Mouse (Mus musculus) erythroid progenitor cell, adult 5-6 weeks (primary cell): Measurements from ENCODE around the gene Timm17b. TPM values are rescaled to one million over a fixed set of nuclear protein-coding genes. Genes with fewer than 3 reads are reported as not detected.
"Not testable (repeated sequence)": the region's sequence is repeated elsewhere in the genome, so short reads cannot be mapped to it uniquely, and the experiment has no call there.

Source experiments
- ATAC-seq: replicated peaks from 2 replicates; pipeline ENCODE4 v1.8.0; 2016; ENCODE audit warnings: moderate number of reproducible peaks, mild to moderate bottlenecking, moderate TSS enrichment, inconsistent platforms; ENCODE audit not compliant: poor library complexity, low FRiP score, severe bottlenecking
- total RNA-seq, 2 experiments: library from RNA; stranded (forward) in 1 of 2; stranded (reverse) in 1 of 2; fragments of 150-400 nt in 1 of 2; fragments of 186-747, 209-891 nt in 1 of 2; gene quantifications; 2 replicates each; pipeline versions ENCODE4 v1.2.3 to v1.2.4; 2015 to 2017; ENCODE audit warnings: low replicate concordance in 2 of 2

Timm17b gene
- total RNA-seq, 2 experiments from 2014 or later: 20.7 to 53.2 TPM

- ATAC-seq: not testable (repeated sequence)
These were observed 18.8 kb downstream of the Timm17b start for GRCm38 (mm10) chrX:7917960-7918359.

GRCm38 (mm10) chrX:7919601-7920383 is 20.6 kb downstream of the Timm17b start, which contains the start of gene Pcsk1n:
TSS of gene Pcsk1n (plus strand) at chrX:7919822.
- no peak for ATAC-seq

DNA sequence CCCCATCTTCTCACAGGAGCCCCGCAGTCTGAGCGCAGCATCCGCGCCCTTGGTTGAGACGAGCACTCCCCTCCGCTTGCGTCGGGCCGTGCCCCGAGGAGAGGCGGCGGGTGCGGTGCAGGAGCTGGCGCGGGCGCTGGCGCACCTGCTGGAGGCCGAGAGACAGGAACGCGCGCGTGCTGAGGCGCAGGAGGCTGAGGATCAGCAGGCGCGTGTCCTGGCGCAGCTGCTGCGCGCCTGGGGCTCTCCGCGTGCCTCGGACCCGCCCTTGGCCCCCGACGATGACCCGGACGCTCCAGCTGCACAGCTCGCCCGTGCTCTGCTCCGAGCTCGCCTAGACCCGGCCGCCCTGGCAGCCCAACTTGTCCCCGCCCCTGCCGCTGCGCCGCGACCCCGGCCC is 22.9 kb downstream of the Timm17b start:
- ATAC-seq: no peak

DNA sequence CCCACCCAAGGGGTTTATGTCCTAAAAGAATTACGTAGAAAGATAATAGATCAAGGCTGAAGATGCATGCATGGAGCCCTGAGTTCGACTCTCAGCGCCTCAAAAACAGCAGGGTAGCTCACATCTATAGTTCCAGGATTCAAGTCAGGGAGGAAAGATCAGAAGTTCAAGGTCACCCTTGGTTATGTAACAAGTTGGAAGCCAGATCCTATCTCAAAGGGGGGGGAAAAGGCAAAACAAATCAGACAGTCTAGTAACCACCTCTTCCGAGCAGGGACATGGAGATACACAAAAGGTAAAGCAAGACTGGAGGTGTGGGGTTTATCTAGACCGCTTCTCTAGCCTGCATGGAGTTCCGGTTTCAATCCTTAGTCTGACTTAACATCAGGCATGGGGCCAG is 27.1 kb downstream of the Timm17b start:
- no peak for ATAC-seq

GRCm38 (mm10) chrX:7927116-7927515 is 28.0 kb downstream of the Timm17b start:
- no peak for ATAC-seq

GRCm38 (mm10) chrX:7928270-7928790 is 29.2 kb downstream of the Timm17b start, which contains the start of gene Eras:
TSS of gene Eras (minus strand) at chrX:7928607.
- no peak for ATAC-seq

DNA sequence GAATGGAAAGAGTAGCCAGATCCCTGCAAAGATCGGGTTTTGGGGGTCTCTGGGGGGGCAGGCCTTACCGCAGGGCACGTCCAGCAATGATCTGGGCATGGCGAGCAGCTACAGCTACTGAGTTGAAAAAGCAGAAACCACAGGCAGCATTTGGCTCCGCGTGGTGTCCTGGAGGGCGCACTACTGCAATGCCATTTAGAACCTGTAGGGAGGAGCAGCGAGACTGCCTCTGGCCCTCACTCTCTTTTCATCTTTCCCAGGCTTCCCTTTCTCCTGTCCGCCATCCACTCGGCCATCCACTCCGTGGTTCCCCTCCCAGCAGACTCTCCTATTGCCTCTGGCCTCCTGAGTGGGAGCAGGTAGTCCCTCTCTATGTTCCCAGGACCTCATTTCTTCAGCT is 37.7 kb downstream of the Timm17b start:
- ATAC-seq: peak; percentile 79

DNA sequence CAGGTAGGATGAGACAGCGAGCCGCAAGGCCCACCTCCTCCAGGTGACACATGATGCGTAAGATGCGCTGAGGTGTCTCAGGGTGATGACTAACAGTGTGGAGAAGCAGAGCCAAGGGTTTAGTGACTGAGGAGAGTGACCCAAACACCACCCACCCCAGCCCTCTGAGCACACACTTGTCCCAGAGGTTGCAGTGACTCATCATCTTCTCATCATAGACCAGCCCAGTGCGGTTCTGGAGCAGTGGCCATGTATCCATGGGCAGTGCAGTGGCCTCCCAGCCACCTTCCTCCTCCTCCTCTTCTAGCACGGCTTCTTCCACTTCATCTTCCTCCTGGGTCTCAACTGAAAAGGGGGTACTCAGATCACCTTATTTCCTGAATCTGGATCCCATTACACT is 38.5 kb downstream of the Timm17b start:
- peak; percentile 52; the same call in 1 of the 2 replicates for ATAC-seq

DNA sequence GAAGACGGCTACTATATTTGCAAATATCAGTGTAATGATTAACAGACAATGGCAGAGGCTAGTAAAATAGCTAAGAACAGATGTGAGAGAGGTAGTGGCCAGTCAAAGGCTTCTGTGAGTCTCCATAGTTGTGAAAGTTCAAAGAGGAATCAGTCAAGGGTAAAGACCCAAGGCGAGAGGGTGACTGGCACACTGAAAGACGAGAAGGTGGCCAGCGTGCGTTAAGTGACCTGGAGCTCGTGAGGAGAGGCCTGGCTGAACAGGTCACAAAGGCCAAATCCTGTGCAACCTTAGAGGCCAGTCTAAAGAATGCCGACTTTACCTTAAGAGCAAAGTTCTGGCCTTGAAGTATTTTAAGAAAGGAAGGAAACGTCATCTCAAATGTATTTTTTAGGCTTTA is 46.5 kb downstream of the Timm17b start:
- ATAC-seq: no peak

DNA sequence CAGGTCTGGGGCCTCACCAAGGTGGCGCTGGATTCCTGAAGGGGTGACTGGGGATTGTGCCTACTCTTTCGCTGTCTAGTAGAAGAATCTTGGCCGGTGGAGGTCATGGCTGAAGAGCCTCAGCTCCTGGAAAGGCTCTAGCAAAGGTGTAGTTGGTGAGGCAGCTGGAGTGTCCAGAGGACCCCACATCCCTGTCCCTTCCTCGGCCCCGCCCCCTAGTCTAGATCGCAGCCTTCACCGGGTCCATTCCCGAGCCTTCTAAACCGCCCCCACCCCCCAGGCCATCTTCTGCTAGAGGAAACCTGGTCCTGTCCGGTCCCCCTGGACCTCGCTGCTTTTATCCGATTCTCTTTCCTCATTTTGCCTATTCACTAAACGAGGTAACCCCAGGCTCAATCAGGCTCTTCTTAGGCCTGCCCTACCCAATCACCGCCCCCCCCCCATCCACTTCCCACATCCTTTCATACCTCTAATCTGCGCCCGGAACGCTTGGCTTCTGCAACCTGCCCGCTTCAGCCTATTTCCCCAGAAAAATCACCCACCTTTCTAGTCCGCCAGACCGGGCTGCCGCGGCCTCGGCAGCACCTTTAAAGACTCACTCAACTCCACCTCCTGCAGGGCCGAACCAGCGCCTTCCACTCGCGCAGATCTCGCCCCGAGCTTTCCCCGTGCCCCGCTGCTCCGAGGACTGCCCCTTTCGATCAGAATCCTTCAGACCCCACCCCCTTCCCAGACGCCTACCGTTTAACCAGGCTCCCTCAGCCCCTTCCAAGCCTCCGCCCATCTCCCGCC is 48.1 kb downstream of the Timm17b start, which contains the start of gene Hdac6:
Gene Hdac6, minus strand, starts transcription at position 782 of the 792 bp plus-strand sequence.
- no peak for ATAC-seq

DNA sequence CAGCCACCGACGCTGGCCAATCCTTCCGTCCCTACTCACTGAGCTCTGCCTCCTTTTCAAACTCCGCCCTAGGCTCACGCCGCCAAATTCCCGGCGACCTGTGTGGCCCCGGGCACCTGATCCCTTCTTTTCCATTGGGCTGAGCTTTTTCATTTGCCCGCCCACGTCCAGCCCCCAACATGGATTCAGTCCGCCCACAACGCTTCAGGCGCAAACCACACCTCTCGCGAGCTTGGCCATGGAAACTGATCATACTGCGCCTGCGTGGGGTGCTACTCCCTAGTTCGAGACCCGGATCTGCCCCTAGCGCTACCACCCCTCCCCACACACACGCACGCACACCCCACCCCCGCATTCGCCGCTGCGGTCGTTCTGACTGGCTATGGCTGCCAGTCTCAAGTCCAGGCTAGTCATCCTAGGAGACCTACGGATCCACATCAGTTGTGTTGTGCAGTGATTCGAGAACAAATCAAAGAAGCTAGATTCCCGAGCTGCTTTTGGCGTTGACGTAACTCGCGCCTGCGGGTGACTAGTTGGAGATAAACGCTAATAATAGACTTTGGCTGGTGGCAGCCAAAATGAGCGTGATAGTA is 48.8 kb downstream of the Timm17b start:
- ATAC-seq: peak; percentile 99

DNA sequence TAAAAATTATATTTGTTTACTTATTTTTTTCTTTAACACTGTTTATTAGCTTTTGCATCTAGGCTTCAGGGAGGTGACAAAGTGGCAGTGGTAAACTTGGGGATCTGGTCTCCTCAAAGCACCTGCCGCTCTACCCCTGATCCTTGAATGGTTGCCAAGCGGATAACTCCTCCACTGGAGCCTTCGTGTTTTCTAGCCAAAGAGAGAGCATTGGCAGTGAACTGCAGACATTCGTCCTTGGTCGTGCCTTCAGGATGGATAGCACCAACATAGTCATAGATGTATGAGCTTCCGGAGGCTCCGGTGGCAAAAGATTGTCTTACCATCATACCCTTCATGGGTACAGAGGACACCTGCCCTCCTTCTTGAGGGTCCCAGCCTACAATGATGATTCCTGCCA is 50.9 kb downstream of the Timm17b start:
- ATAC-seq: no peak

Other genes with a start within 250 kb of the Timm17b start
- 0.72 and 1.3 TPM in 2 replicates for gene Prickle3, start 242.1 kb upstream of the Timm17b start, total RNA-seq (2015; ENCODE audit: low replicate concordance)
- 0.23 and 0.90 TPM in 2 replicates for gene Prickle3, start 242.1 kb upstream of the Timm17b start, total RNA-seq (2017; ENCODE audit: low replicate concordance)
- 64.6 and 96.2 TPM in 2 replicates for gene Plp2, start 228.0 kb upstream of the Timm17b start, total RNA-seq (2015; ENCODE audit: low replicate concordance)
- gene Plp2, start 228.0 kb upstream of the Timm17b start, total RNA-seq (2017; ENCODE audit: low replicate concordance): 9.6 and 18.7 TPM in 2 replicates
- gene Magix, start 218.1 kb upstream of the Timm17b start, total RNA-seq (2015; ENCODE audit: low replicate concordance): not detected in 2 replicates
- not detected in 2 replicates for gene Magix, start 218.1 kb upstream of the Timm17b start, total RNA-seq (2017; ENCODE audit: low replicate concordance)
- 10.5 and 31.9 TPM in 2 replicates for gene Gpkow, start 202.2 kb upstream of the Timm17b start, total RNA-seq (2015; ENCODE audit: low replicate concordance)
- gene Gpkow, start 202.2 kb upstream of the Timm17b start, total RNA-seq (2017; ENCODE audit: low replicate concordance): 12.6 and 25.0 TPM in 2 replicates
- gene Wdr45, start 185.0 kb upstream of the Timm17b start, total RNA-seq (2015; ENCODE audit: low replicate concordance): 42.2 and 59.5 TPM in 2 replicates
- 36.0 and 46.8 TPM in 2 replicates for gene Wdr45, start 185.0 kb upstream of the Timm17b start, total RNA-seq (2017; ENCODE audit: low replicate concordance)
- gene Gm45208, start 177.1 kb upstream of the Timm17b start, total RNA-seq (2015; ENCODE audit: low replicate concordance): not detected in 2 replicates
- not detected in 2 replicates for gene Gm45208, start 177.1 kb upstream of the Timm17b start, total RNA-seq (2017; ENCODE audit: low replicate concordance)
- gene Praf2, start 170.9 kb upstream of the Timm17b start, total RNA-seq (2015; ENCODE audit: low replicate concordance): 1.3 and 2.5 TPM in 2 replicates
- 2.1 TPM in 1 of 2 replicates, not detected in the other for gene Praf2, start 170.9 kb upstream of the Timm17b start, total RNA-seq (2017; ENCODE audit: low replicate concordance)
- gene Ccdc120, start 148.5 kb upstream of the Timm17b start, total RNA-seq (2015; ENCODE audit: low replicate concordance): not detected in 2 replicates
- not detected in 2 replicates for gene Ccdc120, start 148.5 kb upstream of the Timm17b start, total RNA-seq (2017; ENCODE audit: low replicate concordance)
- 18.9 and 23.4 TPM in 2 replicates for gene Tfe3, start 136.8 kb upstream of the Timm17b start, total RNA-seq (2015; ENCODE audit: low replicate concordance)
- 21.5 and 22.7 TPM in 2 replicates for gene Tfe3, start 136.8 kb upstream of the Timm17b start, total RNA-seq (2017; ENCODE audit: low replicate concordance)
- 91.0 and 94.4 TPM in 2 replicates for gene Gripap1, start 109.6 kb upstream of the Timm17b start, total RNA-seq (2015; ENCODE audit: low replicate concordance)
- 87.0 and 176 TPM in 2 replicates for gene Gripap1, start 109.6 kb upstream of the Timm17b start, total RNA-seq (2017; ENCODE audit: low replicate concordance)
- 0.84 and 1.8 TPM in 2 replicates for gene Kcnd1, start 77.1 kb upstream of the Timm17b start, total RNA-seq (2015; ENCODE audit: low replicate concordance)
- 0.68 and 3.6 TPM in 2 replicates for gene Kcnd1, start 77.1 kb upstream of the Timm17b start, total RNA-seq (2017; ENCODE audit: low replicate concordance)
- 327 and 376 TPM in 2 replicates for gene Otud5, start 58.0 kb upstream of the Timm17b start, total RNA-seq (2015; ENCODE audit: low replicate concordance)
- gene Otud5, start 58.0 kb upstream of the Timm17b start, total RNA-seq (2017; ENCODE audit: low replicate concordance): 471 and 476 TPM in 2 replicates
- gene Pim2, start 21.1 kb upstream of the Timm17b start, total RNA-seq (2015; ENCODE audit: low replicate concordance): 37.1 and 59.1 TPM in 2 replicates
- 16.0 and 22.5 TPM in 2 replicates for gene Pim2, start 21.1 kb upstream of the Timm17b start, total RNA-seq (2017; ENCODE audit: low replicate concordance)
- gene Slc35a2, start 15.3 kb upstream of the Timm17b start, total RNA-seq (2015; ENCODE audit: low replicate concordance): 5.0 TPM in 1 of 2 replicates, not detected in the other
- gene Slc35a2, start 15.3 kb upstream of the Timm17b start, total RNA-seq (2017; ENCODE audit: low replicate concordance): 1.4 and 9.8 TPM in 2 replicates
- gene Pqbp1, start 88 bp upstream of the Timm17b start, total RNA-seq (2015; ENCODE audit: low replicate concordance): 23.1 and 24.9 TPM in 2 replicates
- 33.5 and 85.4 TPM in 2 replicates for gene Pqbp1, start 88 bp upstream of the Timm17b start, total RNA-seq (2017; ENCODE audit: low replicate concordance)
- not detected in 2 replicates for gene Gm10491, start 8.5 kb downstream of the Timm17b start, total RNA-seq (2015; ENCODE audit: low replicate concordance)
- gene Gm10491, start 8.5 kb downstream of the Timm17b start, total RNA-seq (2017; ENCODE audit: low replicate concordance): not detected in 2 replicates
- not detected in 2 replicates for gene Gm10490, start 10.2 kb downstream of the Timm17b start, total RNA-seq (2015; ENCODE audit: low replicate concordance)
- gene Gm10490, start 10.2 kb downstream of the Timm17b start, total RNA-seq (2017; ENCODE audit: low replicate concordance): not detected in 2 replicates
- not detected in 2 replicates for gene Pcsk1n, start 20.5 kb downstream of the Timm17b start, total RNA-seq (2015; ENCODE audit: low replicate concordance)
- not detected in 2 replicates for gene Pcsk1n, start 20.5 kb downstream of the Timm17b start, total RNA-seq (2017; ENCODE audit: low replicate concordance)
- not detected in 2 replicates for gene Eras, start 29.2 kb downstream of the Timm17b start, total RNA-seq (2015; ENCODE audit: low replicate concordance)
- gene Eras, start 29.2 kb downstream of the Timm17b start, total RNA-seq (2017; ENCODE audit: low replicate concordance): not detected in 2 replicates
- 7.2 and 15.9 TPM in 2 replicates for gene Hdac6, start 48.5 kb downstream of the Timm17b start, total RNA-seq (2015; ENCODE audit: low replicate concordance)
- 13.0 and 21.8 TPM in 2 replicates for gene Hdac6, start 48.5 kb downstream of the Timm17b start, total RNA-seq (2017; ENCODE audit: low replicate concordance)
- gene Gata1, start 78.7 kb downstream of the Timm17b start, total RNA-seq (2015; ENCODE audit: low replicate concordance): 205 and 250 TPM in 2 replicates
- gene Gata1, start 78.7 kb downstream of the Timm17b start, total RNA-seq (2017; ENCODE audit: low replicate concordance): 129 and 147 TPM in 2 replicates
- gene Glod5, start 119.1 kb downstream of the Timm17b start, total RNA-seq (2015; ENCODE audit: low replicate concordance): not detected in 2 replicates
- gene Glod5, start 119.1 kb downstream of the Timm17b start, total RNA-seq (2017; ENCODE audit: low replicate concordance): not detected in 2 replicates
- 29.6 and 56.6 TPM in 2 replicates for gene Suv39h1, start 175.4 kb downstream of the Timm17b start, total RNA-seq (2015; ENCODE audit: low replicate concordance)
- gene Suv39h1, start 175.4 kb downstream of the Timm17b start, total RNA-seq (2017; ENCODE audit: low replicate concordance): 53.9 and 67.8 TPM in 2 replicates
- gene Was, start 191.1 kb downstream of the Timm17b start, total RNA-seq (2015; ENCODE audit: low replicate concordance): 14.8 and 22.2 TPM in 2 replicates
- 11.6 and 12.4 TPM in 2 replicates for gene Was, start 191.1 kb downstream of the Timm17b start, total RNA-seq (2017; ENCODE audit: low replicate concordance)
- 23.5 and 39.3 TPM in 2 replicates for gene Wdr13, start 233.5 kb downstream of the Timm17b start, total RNA-seq (2015; ENCODE audit: low replicate concordance)
- 10.0 and 25.7 TPM in 2 replicates for gene Wdr13, start 233.5 kb downstream of the Timm17b start, total RNA-seq (2017; ENCODE audit: low replicate concordance)
- gene Rbm3, start 246.5 kb downstream of the Timm17b start, total RNA-seq (2015; ENCODE audit: low replicate concordance): 611 and 758 TPM in 2 replicates
- gene Rbm3, start 246.5 kb downstream of the Timm17b start, total RNA-seq (2017; ENCODE audit: low replicate concordance): 564 and 613 TPM in 2 replicates